Mouse (Mus musculus): Measurements from ENCODE around the gene Pipox. TPM values are rescaled to one million over a fixed set of nuclear protein-coding genes. Genes with fewer than 3 reads are reported as not detected.

The Pipox gene
- 10.1 and 11.4 TPM in 2 replicates for polyA plus RNA-seq (2014; fragmentation: Nextera tagmentation; extraction: Ambion mirVana)

DNA sequence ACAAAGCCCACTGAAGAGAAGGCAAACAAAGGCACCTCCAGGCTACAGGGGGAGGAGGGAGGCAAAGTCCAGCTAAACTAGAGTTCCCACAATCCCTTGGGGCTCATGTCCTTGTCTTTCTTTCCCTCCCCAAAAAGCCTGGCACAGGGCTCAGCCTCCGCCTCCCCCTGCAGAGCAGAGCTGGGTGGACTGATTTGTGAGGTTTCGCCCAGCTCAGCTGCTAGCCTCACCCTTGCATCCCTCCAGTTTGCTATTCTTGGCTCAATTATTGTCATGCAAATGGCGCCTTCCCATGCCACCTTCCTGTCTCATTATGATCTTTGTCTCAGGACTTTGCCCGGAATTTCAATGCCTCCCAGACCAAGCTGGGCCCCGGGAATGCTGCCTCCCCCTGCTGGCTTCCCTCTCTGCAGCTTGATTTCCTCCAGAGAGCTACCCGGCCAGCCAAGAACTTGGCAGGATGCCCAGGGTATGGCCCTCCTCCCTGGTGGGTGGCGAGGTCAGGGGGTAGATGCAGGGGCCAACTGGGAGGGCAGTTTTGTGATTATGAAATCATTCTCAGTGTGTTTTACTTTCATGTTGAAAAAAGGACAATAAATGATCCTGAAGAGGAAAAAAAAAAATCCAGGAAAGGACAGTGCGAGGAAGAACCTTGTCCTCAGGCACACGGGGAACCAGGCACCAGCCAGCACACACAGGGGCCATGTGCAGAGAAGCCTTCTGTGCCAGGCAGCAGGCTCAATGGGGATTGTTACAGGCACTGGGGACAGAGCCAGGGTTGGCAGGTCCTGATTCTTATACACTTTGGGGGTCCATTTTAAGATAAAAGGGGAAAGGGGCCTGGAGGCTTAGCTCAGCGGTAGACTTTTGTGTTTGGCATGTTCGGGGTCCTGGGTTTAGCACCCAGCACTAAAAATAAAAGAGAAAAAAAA, at the start of gene Pipox:
Pipox (minus strand) TSS at position 310 of the 932 bp plus-strand sequence.
- WGBS, result 1% methylated on average over 11 of the region's 11 CpGs
- Histone ChIP-seq H3K27me3 (replicated peaks; ENCODE audit: control insufficient read depth, insufficient read depth, low read length) (no peaks in the 10 kb centered on the region), H3K9me3 (replicated peaks; ENCODE audit: control insufficient read depth, low read length) (no peaks in the 10 kb centered on the region), H3K4me3 (ENCODE audit: low read depth, low read length) (peak within 1 kb of the TSS; percentile 10; the same call in 1 of the 2 replicates), H3K4me2 (ENCODE audit: low read length) (peak within 1 kb of the TSS; percentile 35), H3K9ac (ENCODE audit: low read length) (peak within 1 kb of the TSS; percentile 58; the same call in 1 of the 2 replicates), H3K36me3 (ENCODE audit: control insufficient read depth, insufficient read depth, low read length) (no peaks in the 10 kb centered on the region), H3K4me1 (ENCODE audit: control insufficient read depth, insufficient read depth, low read length) (peaks cover 81% of the 10 kb centered on the region), H3K27ac (ENCODE audit: low read depth, low read length) (peak within 1 kb of the TSS; percentile 96)
- ATAC-seq (peak; percentile 87), DNase-seq (ENCODE audit: low spot score) (peak; percentile 97)

- DNase-seq (ENCODE audit: low spot score) (no peak), ATAC-seq (no peak)
- Histone ChIP-seq H3K4me2 (ENCODE audit: low read length) (no peak overlapping the region), H3K27me3 (replicated peaks; ENCODE audit: control insufficient read depth, insufficient read depth, low read length) (no peaks in the 10 kb centered on the region), H3K4me1 (ENCODE audit: control insufficient read depth, insufficient read depth, low read length) (peaks cover 31% of the 10 kb centered on the region), H3K9ac (ENCODE audit: low read length) (peak overlapping the region; percentile 38; the same call in 1 of the 2 replicates), H3K27ac (ENCODE audit: low read depth, low read length) (peak overlapping the region; percentile 67), H3K9me3 (replicated peaks; ENCODE audit: control insufficient read depth, low read length) (no peaks in the 10 kb centered on the region), H3K4me3 (ENCODE audit: low read depth, low read length) (no peak overlapping the region), H3K36me3 (ENCODE audit: control insufficient read depth, insufficient read depth, low read length) (peaks cover 2% of the 10 kb centered on the region; the same call in 1 of the 2 replicates)
- 12% methylated on average over 5 of the region's 5 CpGs for WGBS
Measured at GRCm38 (mm10) chr11:77942230-77942629, 48.3 kb upstream of the Pipox start.

DNA sequence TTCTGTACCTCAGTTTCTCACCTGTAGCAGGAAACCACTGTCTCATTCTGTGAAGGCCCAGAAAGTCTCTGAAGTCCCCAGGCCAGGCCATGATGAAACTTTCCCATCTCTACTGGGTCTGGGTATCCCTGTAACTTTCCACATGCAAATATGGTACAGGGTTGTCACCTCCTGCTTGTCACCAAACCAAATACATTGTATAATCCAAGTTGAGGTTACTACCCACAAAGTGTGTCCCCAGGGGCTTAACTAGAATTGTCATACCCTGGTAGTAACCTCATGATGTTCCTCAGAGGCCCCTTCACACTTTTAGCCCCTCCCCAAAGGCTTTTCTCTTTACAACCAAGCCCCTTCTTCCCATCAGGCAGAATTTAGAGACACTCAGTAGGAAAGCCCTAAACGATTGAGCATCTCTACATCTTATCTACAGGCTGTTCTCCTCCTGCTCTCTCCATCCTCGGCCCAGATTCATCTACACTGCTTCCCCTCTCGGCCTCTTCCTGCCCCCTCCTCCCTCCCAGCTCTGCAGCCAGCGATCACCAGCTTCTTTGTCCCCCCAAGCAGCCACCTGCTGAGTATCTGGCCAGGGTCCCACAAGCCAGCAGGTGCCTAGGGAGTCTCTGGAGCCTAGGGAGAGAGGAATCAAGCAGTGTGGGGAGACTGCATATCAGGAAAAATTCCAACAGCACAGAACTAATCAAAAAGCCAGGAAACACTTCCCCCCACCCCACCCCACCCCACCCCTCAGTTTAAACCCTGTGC, 43.9 kb upstream of the Pipox start:
- 0 out of 2 replicates have a peak, but pooled peaks cover under 1% of the 10 kb centered on the region for H3K27me3 ChIP-seq (replicated peaks; ENCODE audit: control insufficient read depth, insufficient read depth, low read length)
- no peak overlapping the region for H3K4me3 ChIP-seq (ENCODE audit: low read depth, low read length)
- no peak for DNase-seq (ENCODE audit: low spot score)
- no peak overlapping the region for H3K4me2 ChIP-seq (ENCODE audit: low read length)
- peak; percentile 38 for ATAC-seq
- H3K9me3 ChIP-seq (replicated peaks; ENCODE audit: control insufficient read depth, low read length), result no peaks in the 10 kb centered on the region
- peaks cover 66% of the 10 kb centered on the region for H3K4me1 ChIP-seq (ENCODE audit: control insufficient read depth, insufficient read depth, low read length)
- 8% methylated on average over 4 of the region's 4 CpGs for WGBS
- H3K9ac ChIP-seq (ENCODE audit: low read length), result no peak overlapping the region
- peaks cover 2% of the 10 kb centered on the region; the same call in 1 of the 2 replicates for H3K36me3 ChIP-seq (ENCODE audit: control insufficient read depth, insufficient read depth, low read length)
- H3K27ac ChIP-seq (ENCODE audit: low read depth, low read length), result no peak overlapping the region

DNA sequence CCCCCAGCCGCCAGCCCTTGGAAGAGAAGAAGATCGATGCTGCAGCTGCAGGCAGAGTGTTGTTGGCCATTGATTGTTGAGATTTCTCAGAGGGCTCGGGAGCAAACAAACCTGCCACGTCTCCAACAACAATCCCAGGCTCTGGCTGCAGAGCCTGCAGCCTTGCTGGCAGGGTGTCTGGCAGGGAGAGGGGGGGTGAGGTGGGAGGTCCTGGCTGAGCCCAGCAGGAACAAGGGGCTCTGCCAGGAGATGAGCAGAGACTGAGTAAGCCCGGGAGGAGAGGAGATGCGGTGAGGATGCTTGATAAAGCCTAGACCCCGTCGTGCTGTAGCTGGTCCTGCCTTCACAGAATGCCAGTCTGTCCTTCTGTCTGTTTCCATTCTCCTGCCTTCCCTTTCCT, 43.0 kb upstream of the Pipox start:
- H3K27me3 ChIP-seq (replicated peaks; ENCODE audit: control insufficient read depth, insufficient read depth, low read length), result 0 out of 2 replicates have a peak, but pooled peaks cover 7% of the 10 kb centered on the region
- peak overlapping the region; percentile 39 for H3K4me2 ChIP-seq (ENCODE audit: low read length)
- peak overlapping the region; percentile 60 for H3K27ac ChIP-seq (ENCODE audit: low read depth, low read length)
- DNase-seq (ENCODE audit: low spot score) (no peak), ATAC-seq (no peak)
- H3K9ac ChIP-seq (ENCODE audit: low read length), result peak overlapping the region; percentile 37
- 12% methylated on average over 8 of the region's 8 CpGs for WGBS
- peaks cover 63% of the 10 kb centered on the region for H3K4me1 ChIP-seq (ENCODE audit: control insufficient read depth, insufficient read depth, low read length)
- H3K36me3 ChIP-seq (ENCODE audit: control insufficient read depth, insufficient read depth, low read length), result peaks cover 2% of the 10 kb centered on the region; the same call in 1 of the 2 replicates
- H3K4me3 ChIP-seq (ENCODE audit: low read depth, low read length), result peak overlapping the region; percentile 8
- no peaks in the 10 kb centered on the region for H3K9me3 ChIP-seq (replicated peaks; ENCODE audit: control insufficient read depth, low read length)

- Histone ChIP-seq H3K36me3 (ENCODE audit: control insufficient read depth, insufficient read depth, low read length) (no peaks in the 10 kb centered on the region), H3K9ac (ENCODE audit: low read length) (peak overlapping the region; percentile 95), H3K27me3 (replicated peaks; ENCODE audit: control insufficient read depth, insufficient read depth, low read length) (0 out of 2 replicates have a peak, but pooled peaks cover 7% of the 10 kb centered on the region), H3K27ac (ENCODE audit: low read depth, low read length) (peak overlapping the region; percentile 68), H3K4me3 (ENCODE audit: low read depth, low read length) (peak overlapping the region; percentile 87), H3K4me2 (ENCODE audit: low read length) (peak overlapping the region; percentile 86), H3K9me3 (replicated peaks; ENCODE audit: control insufficient read depth, low read length) (no peaks in the 10 kb centered on the region), H3K4me1 (ENCODE audit: control insufficient read depth, insufficient read depth, low read length) (peaks cover 69% of the 10 kb centered on the region)
- no peak for DNase-seq (ENCODE audit: low spot score)
- WGBS, result 41% methylated on average over 5 of the region's 5 CpGs
- no peak for ATAC-seq
Measured at GRCm38 (mm10) chr11:77934568-77935311, 40.8 kb upstream of the Pipox start.

DNA sequence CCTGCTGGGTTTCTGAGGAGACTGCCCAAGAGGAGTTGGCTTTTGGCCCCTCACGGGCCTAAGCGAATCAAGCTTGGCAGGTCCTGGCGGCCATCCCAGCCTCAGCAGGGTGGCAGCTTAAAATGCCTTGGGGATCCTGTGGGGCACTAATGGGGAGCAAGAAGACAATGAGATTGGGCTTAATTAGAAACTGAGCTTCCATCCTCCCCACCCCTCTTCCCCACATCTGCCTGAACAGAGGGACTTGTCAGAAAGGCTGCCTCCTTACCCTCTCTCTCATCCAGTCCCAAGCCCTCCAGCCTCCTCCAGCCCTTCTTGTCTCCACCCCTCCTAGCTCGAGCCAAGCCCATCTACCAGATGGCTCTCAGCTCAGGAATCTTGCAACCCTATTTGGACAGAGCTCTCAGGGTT, 40.2 kb upstream of the Pipox start:
- no peaks in the 10 kb centered on the region for H3K36me3 ChIP-seq (ENCODE audit: control insufficient read depth, insufficient read depth, low read length)
- H3K4me3 ChIP-seq (ENCODE audit: low read depth, low read length), result peak overlapping the region; percentile 87
- peak overlapping the region; percentile 68 for H3K27ac ChIP-seq (ENCODE audit: low read depth, low read length)
- ATAC-seq (peak; percentile 35), DNase-seq (ENCODE audit: low spot score) (peak; percentile 72)
- peak overlapping the region; percentile 86 for H3K4me2 ChIP-seq (ENCODE audit: low read length)
- H3K4me1 ChIP-seq (ENCODE audit: control insufficient read depth, insufficient read depth, low read length), result peaks cover 70% of the 10 kb centered on the region
- peak overlapping the region; percentile 95 for H3K9ac ChIP-seq (ENCODE audit: low read length)
- WGBS, result 0% methylated on average over 4 of the region's 4 CpGs
- H3K9me3 ChIP-seq (replicated peaks; ENCODE audit: control insufficient read depth, low read length), result no peaks in the 10 kb centered on the region
- 0 out of 2 replicates have a peak, but pooled peaks cover 7% of the 10 kb centered on the region for H3K27me3 ChIP-seq (replicated peaks; ENCODE audit: control insufficient read depth, insufficient read depth, low read length)

GRCm38 (mm10) chr11:77932576-77932975, 38.7 kb upstream of the Pipox start:
- H3K27me3 ChIP-seq (replicated peaks; ENCODE audit: control insufficient read depth, insufficient read depth, low read length), result 0 out of 2 replicates have a peak, but pooled peaks cover 7% of the 10 kb centered on the region
- peak overlapping the region; percentile 70 for H3K27ac ChIP-seq (ENCODE audit: low read depth, low read length)
- H3K9me3 ChIP-seq (replicated peaks; ENCODE audit: control insufficient read depth, low read length), result no peaks in the 10 kb centered on the region
- DNase-seq (ENCODE audit: low spot score) (no peak), ATAC-seq (no peak)
- H3K4me1 ChIP-seq (ENCODE audit: control insufficient read depth, insufficient read depth, low read length), result peaks cover 57% of the 10 kb centered on the region
- no peaks in the 10 kb centered on the region for H3K36me3 ChIP-seq (ENCODE audit: control insufficient read depth, insufficient read depth, low read length)
- peak overlapping the region; percentile 87 for H3K4me3 ChIP-seq (ENCODE audit: low read depth, low read length)
- peak overlapping the region; percentile 95 for H3K9ac ChIP-seq (ENCODE audit: low read length)
- 42% methylated on average over 5 of the region's 5 CpGs for WGBS
- peak overlapping the region; percentile 86 for H3K4me2 ChIP-seq (ENCODE audit: low read length)
